Mouse (Mus musculus) gastrocnemius, postnatal 14 days (tissue): ENCODE measurements around the gene Tarsl2. TPM values are rescaled to one million over a fixed set of nuclear protein-coding genes. Genes with fewer than 3 reads are reported as not detected.

Source experiments
- DNase-seq: peaks from one replicate; pipeline ENCODE4 v3.0.0; 2021; ENCODE audit warnings: mixed read lengths
- intact Hi-C: fragments of 180-260 bp; cut with DNase I; formaldehyde crosslinking; loops from one replicate; pipeline ENCODE4 v1.15.1; 2025; ENCODE audit warnings: low total_unique reads
- total RNA-seq, 2 experiments: library from RNA; stranded (reverse); gene quantifications; 2 replicates each; pipeline ENCODE4 v1.2.3; 2021

Gene Tarsl2
- total RNA-seq, 2 experiments from 2014 or later, result 39.0 to 41.0 TPM

- intact Hi-C loops, result loop anchor here (10.0 kb wide), 1 partner anchor 329 kb away; no protein-coding TSS in a partner anchor
- DNase-seq, result no peak
Measured at GRCm38 (mm10) chr7:65643861-65644421, 757 bp upstream of the Tarsl2 start.

- intact Hi-C loops, result loop anchor here (10.0 kb wide), 1 partner anchor 331 kb away; no protein-coding TSS in a partner anchor
- no peak for DNase-seq
Measured at GRCm38 (mm10) chr7:65645996-65646395, 1.3 kb downstream of the Tarsl2 start.

GRCm38 (mm10) chr7:65650662-65651061 is 6.0 kb downstream of the Tarsl2 start:
- intact Hi-C loops, result no loop called here
- no peak for DNase-seq

DNA sequence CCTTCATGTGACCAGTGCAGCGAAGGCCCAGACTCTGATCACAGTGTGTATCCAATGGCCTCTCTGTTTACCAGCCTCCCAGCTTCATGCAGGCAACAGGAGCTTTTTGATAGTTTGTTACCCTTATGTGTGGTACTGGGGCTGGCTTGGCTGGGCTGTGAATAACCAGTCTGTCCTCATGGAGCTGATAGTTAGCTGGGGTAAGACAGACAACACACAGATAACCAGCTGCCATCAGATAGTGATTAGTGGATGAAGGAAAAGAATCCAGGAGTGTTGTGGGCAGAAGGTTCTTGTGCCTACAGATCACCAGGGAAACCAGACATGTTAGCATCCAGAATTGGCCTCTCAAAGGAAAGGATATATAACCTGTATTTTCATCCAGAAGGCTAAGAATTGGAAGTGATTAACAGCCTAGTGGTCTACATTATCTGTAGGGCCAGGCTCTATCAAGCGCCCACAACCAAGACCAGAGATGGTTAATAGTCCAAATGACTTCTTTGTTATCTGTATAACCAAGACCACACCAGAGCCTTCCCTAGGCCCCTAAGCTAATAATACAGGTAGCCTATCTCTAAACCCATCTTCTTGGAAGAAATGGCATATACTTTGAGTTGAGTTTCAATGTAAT is 12.9 kb downstream of the Tarsl2 start:
- no peak for DNase-seq
- intact Hi-C loops, result no loop called here

- intact Hi-C loops, result no loop called here
- DNase-seq, result no peak
Measured at GRCm38 (mm10) chr7:65663225-65663790, 18.6 kb downstream of the Tarsl2 start.

DNA sequence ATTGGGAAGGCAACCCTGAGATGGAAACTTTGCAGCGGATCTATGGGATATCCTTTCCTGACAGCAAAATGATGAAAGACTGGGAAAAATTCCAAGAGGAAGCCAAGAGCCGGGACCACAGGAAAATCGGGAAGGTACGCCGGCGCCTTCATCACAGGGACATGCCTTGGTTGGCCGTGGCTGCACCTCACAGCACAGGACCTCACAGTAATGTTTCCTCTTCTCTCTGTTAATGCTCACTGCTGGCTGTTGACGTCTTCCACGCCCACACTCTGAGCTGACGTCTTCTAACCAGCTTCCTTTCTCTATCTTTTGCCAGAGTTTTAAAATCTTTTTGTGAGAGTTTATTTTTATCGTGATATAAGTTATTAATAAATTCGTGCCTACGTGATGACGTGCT is 19.2 kb downstream of the Tarsl2 start:
- no peak for DNase-seq
- intact Hi-C loops, result no loop called here

GRCm38 (mm10) chr7:65667491-65667890 is 22.8 kb downstream of the Tarsl2 start:
- no peak for DNase-seq
- intact Hi-C loops, result no loop called here

DNA sequence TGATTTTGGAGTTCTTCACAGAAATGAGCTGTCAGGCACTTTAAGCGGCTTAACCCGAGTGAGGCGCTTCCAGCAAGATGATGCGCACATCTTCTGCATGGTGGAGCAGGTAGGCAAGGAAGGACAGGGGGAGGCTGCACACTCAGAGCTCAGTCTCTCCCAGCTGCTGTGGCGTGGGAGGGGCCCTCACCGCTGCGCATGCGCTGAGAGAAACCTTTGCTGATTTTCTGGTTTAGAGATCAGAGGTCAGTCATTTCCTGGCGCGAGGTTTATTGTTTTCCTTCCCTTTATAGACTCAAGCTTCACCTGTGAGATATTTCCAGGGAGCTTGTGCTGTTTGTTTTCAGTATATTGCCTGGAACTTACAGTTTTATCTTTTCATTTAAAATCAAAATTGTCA is 33.4 kb downstream of the Tarsl2 start:
- DNase-seq, result no peak
- intact Hi-C loops, result no loop called here

- no peak for DNase-seq
- intact Hi-C loops, result no loop called here
Measured at GRCm38 (mm10) chr7:65678900-65679595, 34.4 kb downstream of the Tarsl2 start.

DNA sequence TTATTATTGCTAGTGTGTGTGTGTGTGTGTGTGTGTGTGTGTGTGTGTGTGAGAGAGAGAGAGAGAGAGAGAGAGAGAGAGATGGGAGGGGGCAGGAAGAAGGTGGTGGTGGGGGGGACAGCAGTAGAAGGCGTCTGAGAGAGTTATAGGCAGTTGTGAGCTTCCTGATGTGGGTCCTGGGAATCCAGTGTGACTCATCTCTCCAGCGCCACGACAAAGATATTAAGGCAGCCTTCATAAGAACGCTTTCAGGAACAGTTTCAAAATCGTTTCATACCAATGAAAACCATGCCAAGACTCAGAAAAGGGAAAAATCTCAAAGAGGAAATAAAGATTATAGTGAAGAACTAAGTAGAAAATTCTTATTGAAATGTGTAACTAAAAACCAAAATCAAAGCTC is 36.5 kb downstream of the Tarsl2 start:
- intact Hi-C loops, result no loop called here
- no peak for DNase-seq

DNA sequence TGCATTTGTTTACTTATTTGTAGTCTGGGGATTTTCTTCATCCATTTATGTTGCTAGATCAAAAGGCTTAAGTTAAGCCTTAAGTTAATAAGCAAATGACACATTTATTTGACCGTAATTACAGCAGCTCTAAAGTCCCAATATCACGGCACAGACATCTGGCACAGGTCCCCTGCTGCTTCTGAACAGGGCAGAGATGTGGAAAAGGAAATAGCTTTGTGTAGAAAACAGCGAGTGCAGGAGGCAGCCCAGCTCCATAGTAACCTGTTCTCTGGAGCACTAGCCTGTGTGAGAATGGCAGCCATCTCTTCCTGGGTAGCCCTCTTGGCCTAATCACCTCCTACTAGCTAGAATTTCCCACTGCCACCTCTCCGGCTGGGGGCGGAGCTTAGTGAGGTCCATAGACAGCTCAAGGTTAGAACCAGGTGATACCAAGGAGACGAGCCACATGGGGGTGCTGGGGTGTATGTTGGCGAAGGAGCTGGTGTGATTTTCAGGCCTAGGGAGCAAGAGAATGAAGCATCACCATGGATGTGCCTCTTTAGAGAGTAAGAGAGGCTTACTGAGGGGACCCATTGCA is 39.6 kb downstream of the Tarsl2 start:
- intact Hi-C loops, result no loop called here
- no peak for DNase-seq

DNA sequence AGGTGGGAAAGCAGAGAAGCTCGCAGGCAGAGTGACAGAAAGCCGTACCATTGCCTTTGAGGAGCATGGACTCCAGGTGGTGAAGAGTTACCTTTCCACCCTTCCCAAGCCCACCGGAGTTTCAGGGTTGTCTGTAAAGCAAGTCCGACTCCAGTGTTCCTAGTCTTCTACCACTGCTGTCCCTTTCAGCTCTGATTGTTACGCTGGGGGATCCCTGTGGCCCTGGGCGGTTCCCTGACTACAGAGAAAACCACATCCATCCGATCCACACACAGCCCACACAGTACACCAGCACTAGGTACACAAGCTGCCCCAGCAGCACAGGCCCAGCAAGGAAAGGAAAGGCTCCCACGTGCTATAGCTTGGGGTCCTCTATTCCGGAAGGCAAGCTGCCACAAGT is 42.0 kb downstream of the Tarsl2 start:
- intact Hi-C loops, result loop anchor here (5.0 kb wide), 1 partner anchor 1951 kb away; no protein-coding TSS in a partner anchor
- DNase-seq, result no peak

- DNase-seq, result no peak
- intact Hi-C loops, result no loop called here
Measured at GRCm38 (mm10) chr7:65690869-65691268, 46.2 kb downstream of the Tarsl2 start, which contains the start of gene Tm2d3. Gene Tm2d3 (plus strand): TSS chr7:65691169.

DNA sequence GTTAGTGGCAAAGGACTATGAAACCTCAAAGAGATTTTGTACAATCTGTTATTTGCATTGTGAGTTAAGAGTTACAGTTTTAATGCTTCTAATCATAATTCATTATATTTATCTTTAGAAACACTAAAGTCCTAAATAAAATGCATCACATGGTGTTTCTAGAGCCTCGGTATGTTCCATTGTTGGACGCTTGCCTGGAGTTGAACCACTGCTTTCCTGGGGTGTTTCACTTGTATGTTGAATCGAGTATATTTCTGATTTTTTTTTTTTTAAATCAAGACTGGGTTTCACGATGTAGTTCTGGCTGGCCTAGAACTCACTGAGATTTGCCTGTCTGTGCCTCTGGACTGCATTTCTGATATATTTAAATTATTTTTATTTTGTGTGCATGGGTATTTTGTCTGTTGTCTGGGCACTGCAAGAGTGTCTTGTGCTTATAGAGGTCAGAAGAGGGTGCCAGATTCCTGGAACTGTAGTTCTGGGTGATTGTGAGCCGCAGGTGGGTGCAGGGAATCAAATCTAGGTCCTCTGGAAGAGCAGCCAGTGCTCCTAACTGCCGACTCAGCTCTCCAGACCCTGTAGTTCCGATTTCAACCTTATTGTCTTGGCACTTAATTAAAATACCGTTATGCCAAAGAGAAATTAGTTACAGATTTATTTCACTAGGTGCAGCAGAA is 47.4 kb downstream of the Tarsl2 start:
- intact Hi-C loops, result no loop called here
- no peak for DNase-seq

DNA sequence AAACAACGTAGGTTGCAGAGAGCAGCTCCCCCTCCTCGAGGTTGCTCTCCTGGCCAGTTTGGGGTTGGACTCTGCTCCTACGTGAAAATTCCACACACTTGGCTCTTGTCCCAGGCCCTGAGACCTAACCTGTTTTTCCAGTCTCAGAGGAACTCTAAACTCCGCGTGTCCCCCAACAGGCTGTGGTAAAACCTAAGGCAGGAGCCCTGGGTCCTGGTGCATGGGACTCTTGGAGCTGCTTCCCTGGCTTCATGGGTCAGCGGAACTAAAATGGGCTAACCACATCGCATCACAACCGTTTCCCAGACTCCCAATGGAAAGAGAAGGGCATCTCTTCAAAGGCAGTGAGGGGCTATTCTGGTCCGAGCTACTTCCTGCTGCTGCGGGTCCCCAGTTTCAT is 48.2 kb downstream of the Tarsl2 start:
- intact Hi-C loops, result no loop called here
- no peak for DNase-seq

DNA sequence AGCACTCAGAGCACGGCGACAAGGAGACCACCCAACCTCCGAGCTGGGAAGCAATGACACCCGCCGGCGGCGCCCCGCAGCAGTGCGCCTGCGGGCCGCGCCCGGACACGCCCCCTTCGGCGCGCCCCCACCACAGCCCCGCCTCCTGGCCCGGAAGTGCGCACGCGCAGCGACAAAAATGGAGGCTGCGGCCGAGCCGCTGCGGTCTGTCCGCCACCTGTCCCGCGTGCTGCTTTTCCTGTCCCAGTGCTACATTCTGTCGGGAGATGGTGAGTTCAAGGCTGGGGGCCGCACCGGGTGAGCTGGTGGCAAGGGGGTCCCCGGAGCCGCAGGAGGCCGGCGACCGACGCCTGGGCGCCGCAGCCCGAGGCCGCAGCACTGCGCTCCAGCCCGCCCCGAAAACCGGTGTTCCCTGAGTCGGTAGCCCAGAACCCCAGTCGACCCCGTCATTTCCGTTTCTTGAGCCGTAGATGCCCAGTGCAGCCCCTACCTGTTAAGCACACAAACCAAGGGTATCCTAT is 48.7 kb downstream of the Tarsl2 start:
- DNase-seq, result peak; percentile 89
- intact Hi-C loops, result no loop called here

- intact Hi-C loops, result no loop called here
- DNase-seq, result no peak
Measured at GRCm38 (mm10) chr7:65696450-65696849, 51.8 kb downstream of the Tarsl2 start.

GRCm38 (mm10) chr7:65702076-65702475 is 57.4 kb downstream of the Tarsl2 start:
- intact Hi-C loops, result no loop called here
- DNase-seq, result no peak

DNA sequence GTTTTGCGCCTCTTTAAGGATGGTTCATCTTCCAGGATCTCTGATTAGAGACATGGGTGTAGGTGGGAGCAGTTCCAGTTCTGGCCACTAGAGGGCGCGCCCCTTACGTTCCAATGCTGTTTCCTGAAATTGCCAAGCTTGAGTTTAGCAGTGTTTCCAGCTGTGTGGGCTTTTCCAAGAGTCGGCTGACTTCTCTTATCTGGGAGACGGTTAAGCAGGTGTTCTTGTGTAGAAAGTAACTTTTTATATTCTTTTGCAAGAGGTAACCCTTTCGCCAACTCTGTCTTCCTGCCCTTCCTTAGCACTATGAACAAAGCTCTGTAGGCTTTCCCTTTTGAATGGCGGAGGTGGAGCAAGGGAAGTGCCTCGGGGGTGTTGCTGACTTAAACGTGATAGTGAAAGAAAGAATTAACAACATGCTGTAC is 60.1 kb downstream of the Tarsl2 start:
- intact Hi-C loops, result loop anchor here (2.0 kb wide), 1 partner anchor 350 kb away; no protein-coding TSS in a partner anchor
- DNase-seq, result peak; percentile 72
